Mouse (Mus musculus) cerebellum, adult (tissue): ENCODE measurements around the gene Maml3.

Experiments used
- ATAC-seq: cut with Nextera tagmentation; 2 replicates; pipeline ENCODE4 v1.9.2; 2017; ENCODE audit warnings: mild to moderate bottlenecking, moderate library complexity, mixed read lengths; ENCODE audit not compliant: insufficient number of reproducible peaks, low FRiP score, low TSS enrichment

Maml3 gene

GRCm38 (mm10) chr3:51697931-51698330 lies 406.9 kb downstream of the Maml3 start:
- ATAC-seq, result no peak

DNA sequence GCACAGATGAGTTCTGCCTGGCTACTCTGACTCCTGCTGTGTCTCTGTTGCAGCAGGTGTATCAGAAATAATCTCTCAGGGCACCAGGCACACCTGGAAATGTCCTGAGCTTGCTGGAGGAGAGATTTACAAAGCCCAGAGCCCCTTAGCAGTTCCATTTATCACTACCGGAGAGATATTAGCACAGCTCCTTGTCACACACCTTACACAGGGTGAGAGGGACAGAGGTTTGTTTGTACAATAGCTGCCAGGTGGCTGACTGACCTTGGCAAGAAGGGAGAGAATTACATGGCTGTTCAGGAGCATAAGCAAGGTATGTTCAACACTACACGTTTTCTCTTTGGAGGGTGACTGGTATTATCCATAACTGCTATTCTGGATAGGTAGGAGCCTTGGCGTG lies 409.2 kb downstream of the Maml3 start:
- no peak for ATAC-seq

DNA sequence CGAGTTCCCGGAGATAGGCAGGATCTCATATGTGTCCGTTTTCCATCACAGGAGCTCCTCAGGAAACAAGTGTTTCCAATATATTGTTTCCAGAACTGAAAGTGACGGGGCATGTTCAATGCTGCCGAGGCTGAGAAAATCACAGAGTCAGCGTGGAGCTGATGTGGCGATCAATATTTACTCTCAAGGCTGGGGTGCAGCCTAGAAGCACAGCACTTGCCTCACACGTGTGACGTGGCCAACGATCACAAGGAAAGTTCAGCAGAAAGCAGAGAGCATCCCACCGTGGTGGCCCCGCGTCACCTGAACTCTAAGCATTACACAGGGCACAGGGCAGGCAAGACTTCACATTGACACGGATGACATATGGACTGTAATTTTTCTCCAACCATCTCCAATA lies 410.3 kb downstream of the Maml3 start:
- no peak for ATAC-seq

- ATAC-seq, result no peak
Observed at GRCm38 (mm10) chr3:51693196-51693595, 411.7 kb downstream of the Maml3 start.

DNA sequence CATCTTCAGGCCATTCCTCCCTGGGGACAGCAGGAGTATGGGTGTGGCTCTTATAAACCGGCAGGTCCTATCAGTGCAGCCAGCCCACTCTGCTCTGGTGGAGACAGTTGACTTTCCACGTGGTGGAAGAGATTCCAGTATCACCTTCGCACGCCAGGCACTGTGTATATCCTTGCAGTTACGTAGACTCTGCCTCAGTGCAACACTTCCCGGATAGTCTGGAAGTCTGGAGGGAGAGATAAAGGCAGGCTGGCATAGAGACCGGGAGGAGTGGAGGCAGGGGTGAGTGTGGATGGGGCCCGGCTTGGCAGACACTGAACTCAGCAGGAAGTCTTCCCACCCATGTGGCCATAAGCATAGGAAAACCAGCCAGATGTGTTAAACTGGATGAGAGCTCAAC lies 416.2 kb downstream of the Maml3 start:
- ATAC-seq, result no peak

DNA sequence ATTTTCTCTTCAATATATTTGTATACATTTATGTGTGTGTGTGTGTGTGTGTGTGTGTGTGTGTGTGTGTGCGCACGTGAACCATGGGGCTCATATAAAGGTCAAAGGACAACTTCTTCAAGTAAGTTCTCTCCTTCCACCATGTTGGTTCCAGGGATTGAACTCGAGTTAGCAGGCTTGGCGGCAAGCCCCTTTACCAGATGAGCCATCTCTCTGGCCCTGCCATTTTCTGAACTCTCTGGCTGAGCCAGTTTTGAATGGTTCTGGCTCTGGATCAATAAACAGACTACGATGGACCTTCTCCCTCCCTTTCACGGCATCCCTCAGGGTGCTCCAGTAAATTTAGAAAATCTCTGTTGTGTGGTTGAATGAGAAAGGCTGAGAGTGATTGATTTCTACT lies 418.1 kb downstream of the Maml3 start:
- ATAC-seq, result no peak

DNA sequence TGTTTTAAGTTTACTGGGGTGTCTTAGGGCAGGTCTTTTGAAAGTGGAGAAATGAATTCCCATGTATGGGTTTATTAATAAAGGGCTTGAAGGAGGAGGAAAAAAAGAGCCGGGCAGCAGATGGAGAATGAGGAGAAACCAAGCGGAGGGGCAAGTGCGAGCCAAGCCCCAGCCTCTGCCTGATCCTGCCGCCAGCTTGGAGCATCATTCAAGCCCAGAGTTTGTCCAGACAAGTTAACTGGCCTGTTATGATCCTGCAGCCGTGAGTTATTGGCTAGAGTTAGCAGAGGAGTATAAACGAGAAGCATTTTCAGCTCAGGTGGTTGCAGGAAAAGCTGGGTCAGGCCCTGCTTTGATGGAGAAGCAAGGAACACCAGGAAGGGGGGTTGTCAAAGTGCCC lies 418.6 kb downstream of the Maml3 start:
- ATAC-seq, result no peak

GRCm38 (mm10) chr3:51685539-51685938 lies 419.3 kb downstream of the Maml3 start:
- ATAC-seq, result no peak

DNA sequence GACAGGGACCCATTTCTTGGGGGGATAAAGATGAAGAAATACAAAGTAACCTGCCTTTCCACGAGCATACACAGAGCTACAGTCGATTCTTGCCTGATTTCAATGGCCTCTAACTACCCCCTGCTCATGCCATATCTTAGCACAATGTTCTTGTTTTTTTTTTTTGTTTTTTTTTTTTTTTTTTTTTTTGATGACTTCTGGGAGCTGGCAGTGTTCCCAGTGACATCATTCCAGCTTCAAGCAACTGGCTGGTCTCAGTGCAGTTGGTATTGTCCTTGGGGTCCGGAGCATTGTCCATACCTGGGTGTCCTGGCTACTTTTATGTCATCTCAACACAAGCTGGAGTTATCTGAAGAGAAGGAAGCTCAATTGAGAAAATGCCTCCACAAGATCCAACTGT lies 429.9 kb downstream of the Maml3 start:
- ATAC-seq, result no peak

- ATAC-seq, result no peak
Observed at GRCm38 (mm10) chr3:51673408-51674086, 431.3 kb downstream of the Maml3 start.

DNA sequence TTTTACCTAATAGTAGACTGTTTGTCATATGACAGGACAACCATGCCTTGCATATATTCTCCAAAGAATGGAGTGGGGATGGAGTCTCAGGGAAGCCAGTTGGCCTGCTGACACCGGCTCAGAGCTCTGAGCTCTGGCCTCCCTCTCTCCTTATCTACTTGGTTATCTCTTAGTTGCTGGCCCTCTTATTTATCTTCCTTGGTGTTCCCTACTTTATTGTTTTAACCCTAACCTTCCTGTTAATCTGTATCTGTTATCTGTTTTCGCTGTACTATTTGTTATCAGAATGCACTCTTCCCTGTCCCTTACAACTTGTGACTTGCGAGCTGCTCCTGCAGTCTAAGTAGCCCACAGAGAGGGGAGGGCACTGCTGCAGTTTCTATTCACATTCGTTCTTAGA lies 432.2 kb downstream of the Maml3 start:
- no peak for ATAC-seq

- no peak for ATAC-seq
Observed at GRCm38 (mm10) chr3:51671071-51671469, 433.8 kb downstream of the Maml3 start.

- ATAC-seq, result no peak
Observed at GRCm38 (mm10) chr3:51670414-51671070, 434.3 kb downstream of the Maml3 start.

DNA sequence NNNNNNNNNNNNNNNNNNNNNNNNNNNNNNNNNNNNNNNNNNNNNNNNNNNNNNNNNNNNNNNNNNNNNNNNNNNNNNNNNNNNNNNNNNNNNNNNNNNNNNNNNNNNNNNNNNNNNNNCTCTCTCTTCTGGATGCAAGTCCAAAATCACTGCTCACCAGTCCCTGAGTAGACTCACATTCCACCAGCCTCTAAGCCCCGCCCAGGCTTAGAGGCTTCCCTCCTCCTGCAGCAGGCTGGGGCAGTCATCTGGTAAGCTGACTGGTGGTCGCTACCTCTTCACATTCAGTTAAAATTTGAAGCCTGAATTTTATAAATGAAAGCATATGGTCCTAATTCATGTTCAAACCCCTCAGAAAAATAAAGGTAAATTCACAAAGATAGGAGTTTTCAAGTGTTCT lies 436.3 kb downstream of the Maml3 start:
- ATAC-seq, result no peak

GRCm38 (mm10) chr3:51662557-51662956 lies 442.3 kb downstream of the Maml3 start:
- no peak for ATAC-seq

DNA sequence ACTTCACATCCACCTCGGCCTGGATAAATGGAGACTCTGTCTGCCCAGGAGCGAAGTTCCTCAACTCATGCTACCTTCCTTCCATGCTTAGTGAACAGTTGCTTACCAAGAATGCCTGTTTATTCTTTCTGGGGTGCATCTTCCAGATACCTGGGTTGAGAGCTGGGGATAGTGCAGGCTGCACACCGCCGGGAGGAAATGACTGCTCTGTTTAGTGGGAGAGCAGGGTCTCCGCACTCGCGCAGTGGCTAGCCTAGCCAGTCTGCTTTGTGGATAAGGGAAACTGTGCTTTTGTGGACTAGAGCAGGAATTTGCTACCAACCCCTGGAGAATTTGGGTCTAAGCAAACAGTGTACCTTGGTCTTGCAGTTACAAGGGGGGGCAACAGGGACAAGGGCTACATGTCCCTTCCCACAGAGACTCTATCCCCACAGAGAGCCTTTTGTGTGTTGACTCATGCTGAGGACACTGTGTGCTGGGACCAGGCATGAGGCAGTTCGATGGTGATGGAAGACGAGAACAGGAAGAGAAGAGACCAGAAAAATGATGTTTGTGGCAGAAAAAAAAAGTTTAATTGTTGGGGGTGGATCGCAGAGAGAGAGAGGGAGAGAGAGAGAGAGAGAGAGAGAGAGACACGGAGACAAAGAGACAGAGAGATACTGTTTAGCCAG lies 442.9 kb downstream of the Maml3 start:
- no peak for ATAC-seq

- no peak for ATAC-seq
Observed at GRCm38 (mm10) chr3:51661376-51661775, 443.5 kb downstream of the Maml3 start.

- ATAC-seq, result no peak
Observed at GRCm38 (mm10) chr3:51660821-51661276, 444.0 kb downstream of the Maml3 start.

- ATAC-seq, result no peak
Observed at GRCm38 (mm10) chr3:51660060-51660459, 444.8 kb downstream of the Maml3 start, which contains the start of gene Mgst2. Gene Mgst2, plus strand, starts transcription at chr3:51660360.

DNA sequence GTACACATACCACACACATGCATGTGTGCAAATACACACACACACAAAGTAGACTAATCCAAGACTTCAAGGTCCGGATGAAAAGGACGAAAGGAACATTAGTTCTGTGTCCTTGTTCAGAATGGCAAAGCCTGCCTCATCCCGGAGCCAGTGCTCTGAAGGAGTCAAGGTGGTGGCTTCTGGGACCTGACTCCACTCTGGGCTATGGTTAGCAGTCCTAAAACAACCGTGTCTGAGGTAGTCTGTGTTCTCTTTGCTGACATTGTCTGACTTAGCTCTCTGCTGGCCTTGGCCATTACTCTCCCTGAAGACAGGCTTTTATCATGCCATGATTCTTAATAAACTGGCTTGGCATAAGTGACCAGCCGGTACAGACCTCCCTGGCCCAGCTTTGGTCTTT lies 445.5 kb downstream of the Maml3 start:
- no peak for ATAC-seq

DNA sequence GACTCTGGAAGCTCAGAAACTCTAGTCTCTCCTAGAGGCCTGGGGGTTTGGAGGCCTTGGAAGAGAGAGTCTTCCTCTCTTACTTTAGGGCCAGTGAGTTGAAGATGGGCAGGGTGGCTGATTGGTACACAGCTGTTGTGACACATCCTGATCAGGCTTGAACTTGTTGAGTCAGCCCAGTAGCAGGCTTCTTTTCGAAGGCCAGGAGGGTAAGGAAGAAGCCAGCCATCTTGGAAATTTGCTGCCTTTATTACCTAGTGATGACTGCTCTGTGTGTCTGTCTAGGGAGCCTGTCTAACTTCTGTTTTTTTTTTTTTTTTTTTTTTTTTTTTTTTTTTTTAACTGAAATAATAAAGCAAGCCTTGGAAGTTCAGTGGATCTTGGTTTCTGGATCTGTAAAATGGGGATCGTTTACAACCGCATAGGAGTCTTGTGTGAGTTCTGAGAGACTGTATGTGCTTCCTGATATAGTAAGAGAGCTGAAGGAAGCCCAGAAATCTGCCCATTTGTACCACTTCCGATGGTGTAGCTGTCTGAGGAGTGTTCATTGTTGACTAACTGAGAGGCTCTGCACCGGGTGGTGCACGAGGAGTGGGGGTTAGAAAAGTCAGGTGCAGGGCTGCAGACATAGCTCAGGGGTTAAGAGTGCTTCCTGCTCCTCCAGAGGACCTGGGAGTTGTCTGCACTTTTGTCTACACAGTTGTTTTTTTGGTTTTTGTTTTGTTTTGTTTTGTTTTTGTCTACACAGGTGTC lies 450.4 kb downstream of the Maml3 start:
- no peak for ATAC-seq
